Mouse (Mus musculus) brain, adult 2 months (tissue): ENCODE data around the gene Hoxd9.

Experiments
- DNase-seq: peaks from one replicate; pipeline ENCODE4 v3.0.0; 2011; ENCODE audit warnings: low read depth, low spot score

Gene Hoxd9

DNA sequence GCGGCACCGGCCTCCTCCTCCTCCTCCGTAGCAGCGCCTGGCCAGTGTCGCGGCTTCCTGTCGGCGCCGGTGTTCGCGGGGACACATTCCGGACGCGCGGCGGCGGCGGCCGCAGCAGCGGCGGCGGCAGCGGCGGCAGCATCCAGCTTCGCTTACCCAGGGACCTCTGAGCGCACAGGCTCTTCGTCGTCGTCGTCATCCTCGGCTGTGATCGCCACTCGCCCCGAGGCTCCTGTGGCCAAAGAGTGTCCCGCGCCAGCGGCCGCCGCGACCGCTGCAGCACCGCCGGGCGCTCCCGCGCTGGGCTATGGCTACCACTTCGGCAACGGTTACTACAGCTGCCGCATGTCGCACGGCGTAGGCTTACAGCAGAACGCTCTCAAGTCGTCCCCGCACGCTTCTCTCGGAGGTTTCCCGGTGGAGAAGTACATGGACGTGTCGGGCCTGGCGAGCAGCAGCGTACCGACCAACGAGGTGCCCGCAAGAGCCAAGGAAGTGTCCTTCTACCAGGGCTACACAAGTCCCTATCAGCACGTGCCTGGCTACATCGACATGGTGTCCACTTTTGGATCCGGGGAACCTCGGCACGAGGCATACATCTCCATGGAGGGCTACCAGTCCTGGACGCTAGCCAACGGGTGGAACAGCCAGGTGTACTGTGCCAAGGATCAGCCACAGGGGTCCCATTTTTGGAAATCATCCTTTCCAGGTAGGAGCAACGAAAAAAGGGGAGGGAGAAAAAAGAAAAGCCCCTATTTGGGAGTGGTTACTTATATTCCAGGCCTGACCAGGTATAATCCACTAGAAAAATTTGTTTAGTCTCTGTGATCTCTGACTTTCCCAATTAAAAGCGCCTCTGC, 28.9 kb upstream of the Hoxd9 start:
- DNase-seq = no peak

DNA sequence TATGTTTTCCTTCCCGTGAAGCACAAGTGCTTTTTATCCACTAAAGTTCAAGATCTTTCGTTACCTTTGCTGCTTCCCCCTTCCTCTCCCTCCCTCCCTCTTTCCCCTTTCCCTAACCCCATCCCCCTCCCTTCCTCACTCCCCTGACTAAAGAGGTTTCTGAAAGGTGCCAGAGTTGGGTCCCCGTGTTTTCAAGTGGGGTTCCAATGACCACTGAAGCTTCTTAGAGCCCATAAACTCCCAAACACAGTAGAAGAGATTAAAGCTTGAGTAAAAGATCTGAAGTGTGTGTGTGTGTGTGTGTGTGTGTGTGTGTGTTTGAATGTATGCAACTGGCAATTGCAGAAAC, 28.3 kb upstream of the Hoxd9 start:
- no peak for DNase-seq

DNA sequence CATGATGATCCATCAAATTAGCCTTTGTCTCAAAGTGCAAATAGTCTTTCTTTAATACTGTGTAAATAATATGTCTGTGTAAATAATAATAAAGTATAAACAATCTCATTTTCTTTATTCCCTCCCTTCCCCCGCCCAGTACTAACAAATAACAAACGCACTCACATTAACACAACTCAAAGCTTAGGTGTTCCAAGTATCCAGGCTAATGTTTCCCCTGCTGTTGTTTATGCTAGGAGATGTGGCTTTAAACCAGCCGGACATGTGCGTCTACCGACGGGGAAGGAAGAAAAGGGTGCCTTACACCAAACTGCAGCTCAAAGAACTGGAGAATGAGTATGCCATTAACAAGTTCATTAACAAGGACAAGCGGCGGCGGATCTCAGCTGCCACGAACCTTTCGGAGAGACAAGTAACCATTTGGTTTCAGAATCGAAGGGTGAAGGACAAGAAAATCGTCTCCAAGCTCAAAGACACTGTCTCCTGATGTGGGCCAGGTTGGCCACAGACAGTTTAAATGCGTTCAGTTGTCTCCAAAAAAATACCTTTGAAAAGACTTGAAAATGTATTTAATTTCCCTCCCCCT, 27.8 kb upstream of the Hoxd9 start:
- no peak for DNase-seq

DNA sequence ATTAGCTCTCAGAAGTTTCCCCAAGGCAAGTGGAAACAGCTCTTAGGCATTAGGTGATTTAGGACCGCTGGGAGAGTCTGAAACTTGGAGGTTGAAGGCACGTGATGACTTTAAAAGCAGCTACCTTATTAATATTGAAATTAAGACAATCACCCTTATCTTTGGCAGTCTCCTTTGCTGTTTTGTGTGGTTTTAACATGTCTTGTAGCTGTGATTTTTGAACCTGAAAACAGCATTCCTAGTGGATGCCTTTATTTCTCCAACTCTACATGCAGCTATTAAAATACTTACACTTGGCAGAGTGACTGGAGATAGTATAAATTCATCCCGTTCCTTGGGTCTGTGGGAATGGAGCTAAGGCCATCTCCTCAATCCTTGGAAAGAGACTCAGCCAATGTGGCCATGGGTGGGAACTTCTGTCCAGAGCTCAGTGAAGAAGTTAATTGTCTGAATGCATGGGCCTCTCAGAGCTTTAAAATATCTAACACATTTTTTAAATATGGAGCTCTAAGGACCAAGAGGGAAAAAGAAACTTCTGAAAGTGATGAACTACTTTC, 26.8 kb upstream of the Hoxd9 start:
- no peak for DNase-seq

DNA sequence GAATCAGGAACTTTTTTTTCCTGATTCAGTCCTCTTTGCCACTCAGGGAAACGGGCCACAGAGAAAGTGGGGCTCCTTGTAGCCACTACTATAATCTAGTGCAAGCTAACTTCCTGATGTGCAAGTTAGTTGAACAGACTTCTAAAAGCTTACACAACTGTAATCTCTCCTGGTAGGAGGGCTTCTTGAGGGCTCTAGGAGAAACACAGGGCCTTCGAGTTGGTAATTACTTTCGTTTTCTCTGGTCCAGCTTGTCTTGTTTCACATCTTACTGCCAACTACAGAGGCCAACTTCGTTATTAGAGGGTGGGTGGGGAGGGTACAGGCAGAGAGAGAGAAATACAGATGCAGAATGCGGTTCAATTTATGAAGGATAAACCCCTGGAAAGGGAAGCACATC, 25.7 kb upstream of the Hoxd9 start:
- DNase-seq = no peak

DNA sequence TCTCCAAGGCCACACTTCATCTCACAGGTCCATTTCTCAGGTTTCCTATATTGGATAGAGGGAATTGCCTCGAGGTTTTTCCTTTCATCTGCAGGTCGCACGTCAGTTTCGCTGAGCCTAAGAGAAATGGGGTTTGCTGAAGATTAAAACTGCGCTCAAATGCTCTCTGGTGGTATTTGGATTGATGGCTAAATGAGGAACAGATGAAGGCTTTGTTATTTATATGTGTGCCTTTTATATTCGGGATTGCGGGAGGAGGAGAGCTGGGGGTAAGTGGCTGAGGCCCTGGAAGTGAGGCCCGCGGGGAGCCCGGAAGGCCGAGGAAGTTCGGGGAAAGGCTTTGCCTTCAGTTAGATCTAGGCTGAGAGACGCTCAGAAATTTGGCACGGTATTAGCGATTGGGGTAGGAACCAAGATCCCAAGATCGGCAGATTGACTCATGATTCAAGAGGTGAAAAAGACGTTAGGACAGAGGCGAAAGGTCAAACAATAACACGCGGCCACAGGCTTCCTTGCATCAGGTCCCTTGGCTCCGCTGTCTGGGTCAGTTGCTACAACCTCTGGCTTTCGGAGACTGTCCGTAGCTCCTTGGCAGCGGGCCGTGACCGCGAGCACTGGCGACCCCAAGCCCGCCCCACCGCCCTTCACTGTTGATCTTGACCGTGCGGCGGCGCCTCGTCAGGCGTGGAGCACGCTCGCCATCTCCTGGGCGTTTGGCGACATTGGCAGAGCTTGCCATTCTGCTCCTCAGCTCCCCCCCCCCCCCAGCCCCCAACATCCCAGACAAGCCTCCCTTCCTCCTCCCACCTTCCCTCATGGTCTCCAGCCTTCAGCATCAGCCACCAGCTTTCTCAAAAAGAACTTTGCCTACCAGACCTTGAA, 24.8 kb upstream of the Hoxd9 start:
- peak; percentile 49 for DNase-seq

DNA sequence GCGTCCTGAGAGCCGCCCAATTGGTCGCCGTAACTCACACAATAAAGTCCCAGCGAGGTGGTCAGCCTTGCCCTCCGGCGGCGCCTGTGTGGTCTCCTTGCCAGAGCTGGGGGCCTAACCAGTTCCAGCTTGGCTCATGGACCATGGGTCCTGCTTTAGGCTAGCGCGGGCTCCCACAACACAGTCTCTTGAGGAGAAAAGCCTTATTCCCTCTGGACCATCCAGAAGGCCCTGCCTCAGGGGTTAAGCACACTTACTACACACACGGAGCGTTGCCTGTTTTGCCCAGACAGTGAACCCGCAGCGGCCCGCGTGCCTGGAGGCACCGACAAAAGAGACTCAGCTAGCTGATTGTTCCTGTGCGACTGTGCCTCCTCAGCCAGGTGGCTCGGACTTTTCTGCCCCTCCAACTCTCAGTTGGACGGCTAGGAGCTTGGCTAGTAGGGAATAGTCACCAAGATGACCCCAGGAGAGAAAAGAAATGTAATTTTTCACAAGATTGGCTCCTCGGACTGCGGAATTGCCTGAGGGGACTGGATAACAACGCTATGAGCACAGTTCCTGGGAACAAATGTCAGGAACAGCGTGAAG, 23.6 kb upstream of the Hoxd9 start:
- DNase-seq = no peak

DNA sequence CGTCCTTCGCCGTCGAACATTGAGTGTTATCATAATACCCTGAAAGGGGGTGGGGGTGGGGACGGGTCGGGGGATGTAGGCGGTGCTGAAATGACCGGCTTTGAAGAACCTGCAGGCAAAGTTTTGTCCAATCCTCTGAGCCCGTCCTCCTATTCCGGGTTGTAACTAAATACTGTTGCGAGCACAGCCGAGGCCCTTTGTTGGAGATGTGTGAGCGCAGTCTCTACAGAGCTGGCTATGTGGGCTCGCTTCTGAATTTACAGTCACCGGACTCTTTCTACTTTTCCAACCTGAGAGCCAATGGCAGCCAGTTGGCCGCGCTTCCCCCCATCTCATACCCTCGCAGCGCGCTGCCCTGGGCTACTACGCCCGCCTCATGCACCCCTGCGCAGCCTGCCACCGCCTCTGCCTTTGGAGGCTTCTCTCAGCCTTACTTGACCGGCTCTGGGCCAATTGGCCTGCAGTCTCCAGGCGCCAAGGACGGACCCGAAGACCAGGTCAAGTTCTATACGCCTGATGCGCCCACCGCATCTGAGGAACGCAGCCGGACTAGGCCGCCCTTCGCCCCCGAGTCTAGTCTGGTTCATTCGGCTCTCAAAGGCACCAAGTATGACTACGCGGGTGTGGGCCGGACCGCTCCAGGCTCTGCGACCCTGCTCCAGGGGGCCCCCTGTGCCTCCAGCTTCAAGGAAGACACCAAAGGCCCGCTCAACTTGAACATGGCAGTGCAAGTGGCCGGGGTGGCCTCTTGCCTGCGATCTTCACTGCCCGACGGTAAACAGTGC, 22.5 kb upstream of the Hoxd9 start, which contains the start of gene Hoxd12:
Gene Hoxd12, plus strand, starts transcription at position 133 of the 785 bp plus-strand sequence.
- DNase-seq = no peak

DNA sequence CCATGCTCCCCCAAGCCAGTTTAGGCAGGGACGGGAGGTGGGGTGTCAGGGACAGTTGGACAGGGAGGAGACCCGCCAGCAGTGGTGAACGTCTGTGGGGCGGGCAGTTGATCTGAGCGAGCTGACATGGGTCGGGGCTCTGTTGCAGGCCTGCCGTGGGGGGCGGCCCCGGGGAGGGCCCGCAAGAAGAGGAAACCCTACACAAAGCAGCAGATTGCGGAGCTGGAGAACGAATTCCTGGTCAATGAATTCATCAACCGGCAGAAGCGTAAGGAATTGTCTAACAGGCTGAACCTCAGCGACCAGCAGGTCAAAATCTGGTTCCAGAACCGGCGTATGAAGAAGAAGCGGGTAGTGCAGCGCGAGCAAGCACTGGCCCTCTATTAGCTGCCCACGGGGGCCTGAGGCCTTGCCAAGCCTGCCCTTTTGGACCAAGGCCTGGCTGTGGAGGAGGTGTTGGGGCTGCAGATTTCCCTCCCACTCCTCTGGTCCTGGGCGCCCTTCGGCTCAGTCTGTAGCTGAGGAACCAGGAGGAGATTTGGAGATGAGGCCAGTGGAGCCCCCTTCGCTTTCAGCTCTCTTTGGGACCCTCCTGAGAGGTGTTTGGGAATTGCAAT, 21.8 kb upstream of the Hoxd9 start:
- no peak for DNase-seq

DNA sequence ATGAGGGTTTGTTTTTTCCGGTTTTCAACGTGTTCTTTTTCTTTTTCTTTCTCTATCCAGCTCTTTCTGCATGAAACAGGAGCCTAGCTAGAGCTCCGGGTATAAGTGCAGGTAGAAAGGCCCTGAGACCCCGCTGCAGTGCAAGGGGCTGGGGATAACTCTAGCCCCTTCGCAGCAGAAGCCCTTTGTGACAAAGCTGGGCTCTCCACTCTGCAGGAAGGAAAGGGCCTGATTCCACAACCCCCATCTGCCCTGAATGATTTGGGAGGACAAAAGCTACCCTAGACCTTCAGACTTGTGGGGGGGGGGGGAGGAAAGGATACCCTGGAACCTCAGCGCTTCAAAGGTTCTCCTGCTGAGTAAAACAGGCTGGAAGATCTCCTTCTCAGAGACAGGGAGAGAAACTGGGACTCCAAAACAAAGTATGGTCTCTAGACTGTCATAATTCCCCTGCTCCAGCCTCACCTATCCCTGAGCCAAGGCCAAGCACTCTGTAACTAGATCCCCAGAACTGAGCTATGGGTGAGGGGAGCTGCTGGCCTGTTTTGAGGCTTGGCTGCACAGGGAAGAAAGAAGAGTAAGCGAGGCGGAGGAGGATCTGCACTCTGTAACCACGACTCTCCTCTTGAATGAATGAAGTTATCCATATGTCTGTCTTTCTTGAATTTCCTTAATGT, 21.0 kb upstream of the Hoxd9 start:
- no peak for DNase-seq

DNA sequence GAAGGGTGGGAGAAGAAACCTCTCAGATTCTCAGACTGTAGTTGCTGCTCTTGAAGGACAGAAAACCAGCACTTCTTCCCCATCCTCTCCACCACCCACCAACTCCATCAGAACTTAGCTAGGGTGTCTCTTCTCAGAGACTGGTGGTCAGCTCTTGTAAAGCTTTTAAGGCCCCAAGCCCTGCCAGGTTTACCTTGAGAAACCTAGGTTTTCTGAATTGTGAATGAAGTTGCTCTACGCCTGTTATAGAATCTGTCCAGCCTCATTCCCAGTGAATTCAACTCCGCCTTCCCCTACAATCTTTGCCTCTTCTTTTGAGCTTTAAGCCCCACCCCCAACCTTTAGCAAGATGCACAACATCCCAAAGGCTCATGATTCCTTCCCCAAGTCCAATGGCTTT, 20.4 kb upstream of the Hoxd9 start:
- DNase-seq = no peak

DNA sequence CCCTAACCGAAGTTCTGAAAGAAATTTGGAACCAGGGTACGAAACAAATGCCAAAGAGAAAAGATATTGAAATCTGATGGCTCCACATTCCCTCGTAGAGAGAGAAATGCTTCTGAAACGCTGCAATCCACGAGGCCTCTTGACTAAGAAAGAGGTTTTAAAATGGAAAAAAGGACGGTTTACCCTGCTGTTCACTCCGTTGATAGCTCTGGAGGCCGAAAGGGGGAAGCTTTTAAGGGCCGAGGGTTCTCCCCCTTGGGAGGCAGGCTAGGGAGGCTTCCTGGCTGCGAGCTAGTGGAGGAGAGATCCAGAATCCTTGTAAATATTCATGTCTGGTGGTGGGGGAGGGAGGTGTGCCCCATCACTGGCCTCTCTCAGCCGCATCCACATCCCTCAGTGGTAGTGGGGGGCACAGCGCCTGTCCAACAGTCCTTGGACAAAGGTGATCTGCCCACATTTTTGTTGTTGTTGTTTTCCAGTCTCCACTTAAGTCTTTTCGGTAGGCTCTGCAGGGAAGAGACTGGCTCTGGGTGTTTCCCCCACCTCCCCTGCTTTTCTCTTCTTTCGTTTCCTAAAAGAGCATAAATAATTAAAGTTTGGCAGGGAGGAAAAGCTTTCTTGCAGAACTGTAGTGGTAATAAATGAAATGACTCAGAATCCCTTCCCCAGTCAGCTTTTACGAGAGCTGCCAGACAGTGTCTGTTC, 18.5 kb upstream of the Hoxd9 start, which contains the start of gene Hoxd11:
Gene Hoxd11, plus strand, starts transcription at position 667 of the 705 bp plus-strand sequence.
- no peak for DNase-seq

DNA sequence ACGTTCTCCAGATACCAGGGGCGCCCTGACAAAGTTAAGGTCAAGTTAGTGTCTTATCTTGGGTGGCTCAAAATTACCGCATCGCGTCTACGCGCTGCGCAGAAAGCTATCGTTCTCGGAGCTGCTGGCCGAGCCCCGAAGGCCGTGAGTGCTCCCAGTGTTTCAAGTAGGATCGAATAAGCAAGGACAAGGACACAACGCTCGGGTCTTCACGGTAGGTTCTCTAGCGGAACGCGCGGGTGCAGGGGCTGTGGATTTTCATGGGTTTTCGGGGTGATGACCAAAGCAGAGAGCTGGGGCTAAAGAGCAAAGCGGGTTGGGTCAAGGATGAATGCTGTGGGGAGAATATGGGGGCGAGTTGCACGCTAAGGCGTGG, 17.9 kb upstream of the Hoxd9 start:
- no peak for DNase-seq

DNA sequence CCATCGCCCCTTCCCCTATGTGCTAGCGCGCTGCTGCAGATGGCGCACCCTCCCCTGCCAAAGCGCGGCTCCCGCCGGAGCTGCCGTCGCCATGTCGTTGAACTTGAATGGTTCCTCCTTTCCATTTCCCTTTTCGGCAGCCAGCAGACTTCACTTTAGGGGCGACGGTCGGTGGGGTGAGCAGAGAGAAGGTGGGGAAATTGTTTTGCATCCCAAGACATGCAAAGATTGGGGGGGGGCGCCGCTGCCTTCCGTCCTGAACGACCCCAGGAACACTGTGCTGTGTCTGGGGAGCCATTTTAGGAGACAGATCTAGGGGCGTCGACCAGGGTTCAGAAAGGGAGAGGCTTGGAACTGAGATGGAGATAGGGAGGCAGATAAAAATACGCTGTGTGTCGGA, 17.5 kb upstream of the Hoxd9 start:
- DNase-seq = no peak

DNA sequence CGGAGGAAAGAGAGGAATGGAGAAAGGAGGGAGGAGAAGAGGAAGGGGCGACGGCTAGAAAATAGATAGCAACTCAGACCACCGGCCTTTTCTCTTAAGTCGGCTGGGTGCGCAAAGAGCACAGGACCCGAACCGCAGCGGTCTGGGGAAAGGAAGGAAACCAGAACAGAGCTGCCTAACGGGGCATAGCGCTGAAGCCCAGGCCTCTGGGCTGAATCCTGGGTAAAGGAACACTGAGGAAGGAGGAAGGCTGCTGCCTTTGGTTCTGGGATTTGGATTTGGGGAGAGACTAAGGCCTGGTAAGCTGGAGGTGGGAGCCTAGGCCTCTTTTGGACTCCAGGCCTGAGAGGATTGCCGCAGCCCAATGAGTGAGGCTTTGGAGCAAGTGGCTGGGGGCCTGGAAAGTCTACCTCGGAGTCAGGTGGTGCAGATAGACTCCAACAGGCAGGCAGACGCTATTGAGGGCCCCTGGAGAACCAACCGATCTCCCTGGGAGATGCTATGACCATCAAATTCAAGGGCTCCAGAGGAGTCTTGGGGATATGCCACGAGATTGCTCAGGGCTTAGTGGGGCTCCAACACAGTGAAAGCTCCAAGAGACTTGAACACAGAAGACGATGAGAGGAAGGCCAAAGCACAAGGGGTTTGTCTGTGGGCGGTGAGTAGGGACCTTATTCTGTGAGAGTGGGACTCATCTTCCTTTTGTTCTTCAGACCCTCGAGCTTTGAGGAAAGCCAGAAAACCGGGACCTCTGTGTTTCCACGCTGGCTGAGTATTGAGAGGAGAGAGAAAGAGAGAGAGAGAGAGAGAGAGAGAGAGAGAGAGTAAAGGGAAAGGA, 16.7 kb upstream of the Hoxd9 start:
- DNase-seq = no peak

DNA sequence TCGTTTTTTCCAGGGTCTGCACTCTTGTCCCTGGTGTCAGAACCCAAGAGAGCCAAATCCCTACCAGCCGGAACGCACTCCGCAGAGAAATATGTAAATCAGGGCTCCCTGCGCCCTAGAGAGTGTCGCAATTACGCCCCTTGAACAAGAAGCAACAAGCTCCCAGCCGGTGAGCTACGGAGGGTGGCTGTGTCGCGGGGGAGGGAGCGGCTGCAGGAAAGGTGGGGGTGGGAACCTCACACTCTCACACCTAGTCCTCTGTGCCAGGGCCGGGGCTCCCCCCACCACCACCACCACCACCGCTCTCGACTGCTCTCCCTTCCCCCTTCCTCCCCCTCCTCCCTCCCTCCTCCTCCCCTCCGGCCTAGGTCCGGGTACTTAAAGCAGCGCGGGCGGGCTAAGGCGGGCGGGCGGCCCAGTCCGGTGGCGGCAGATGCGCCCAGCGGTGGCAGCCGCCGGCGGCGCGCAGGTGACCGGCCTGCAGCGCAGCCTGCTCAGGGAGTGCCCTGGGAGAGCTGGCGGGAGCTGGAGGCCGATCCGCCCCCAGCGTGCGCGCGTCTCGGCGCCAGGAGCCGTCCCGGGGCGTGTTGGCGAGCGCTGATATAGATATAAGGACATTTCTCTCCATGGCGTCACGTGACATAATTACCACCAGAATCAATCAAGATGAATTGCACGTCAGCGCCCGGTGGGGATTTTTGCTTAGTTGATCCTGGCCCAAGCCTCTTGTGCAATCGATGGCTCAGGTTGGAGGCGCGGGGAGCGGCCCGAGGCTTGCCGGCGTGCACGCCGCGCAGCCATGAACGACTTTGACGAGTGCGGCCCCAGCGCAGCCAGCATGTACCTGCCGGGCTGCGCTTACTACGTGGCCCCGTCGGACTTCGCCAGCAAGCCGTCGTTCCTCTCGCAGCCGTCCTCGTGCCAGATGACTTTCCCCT, 15.7 kb upstream of the Hoxd9 start:
- DNase-seq = no peak

DNA sequence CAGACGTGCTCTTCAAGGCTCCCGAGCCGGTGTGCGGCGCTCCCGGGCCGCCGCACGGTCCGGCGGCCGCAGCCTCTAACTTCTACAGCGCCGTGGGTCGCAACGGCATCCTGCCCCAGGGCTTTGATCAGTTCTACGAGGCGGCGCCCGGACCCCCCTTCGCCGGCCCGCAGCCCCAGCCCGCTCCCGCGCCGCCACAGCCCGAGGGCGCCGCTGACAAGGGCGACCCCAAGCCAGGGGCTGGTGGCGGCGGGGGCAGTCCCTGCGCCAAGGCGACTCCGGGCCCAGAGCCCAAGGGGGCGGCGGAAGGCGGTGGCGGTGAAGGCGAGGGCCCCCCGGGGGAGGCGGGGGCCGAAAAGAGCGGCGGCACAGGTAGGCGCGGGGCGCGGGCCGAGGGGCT, 14.7 kb upstream of the Hoxd9 start:
- DNase-seq = no peak
